Mouse (Mus musculus) heart, embryonic 10.5 days (tissue): Measurements from ENCODE around the gene Melk. TPM values are rescaled to one million over a fixed set of nuclear protein-coding genes. Genes with fewer than 3 reads are reported as not detected.

Source experiments
- DNase-seq: peaks from one replicate; pipeline ENCODE4 v3.0.0-alpha.2; 2017; ENCODE audit warnings: low spot score
- H3K27ac ChIP-seq: fragments of 300-500 bp; sonication (generic); 2 replicates; pipeline ENCODE4 v1.5.1; 2016; ENCODE audit warnings: mild to moderate bottlenecking
- H3K27me3 ChIP-seq: fragments of 300-500 bp; sonication (generic); 2 replicates; pipeline ENCODE4 v1.6.1; 2016; ENCODE audit warnings: mild to moderate bottlenecking; ENCODE audit not compliant: poor library complexity, insufficient read depth, severe bottlenecking
- H3K36me3 ChIP-seq: fragments of 300-500 bp; sonication (generic); 2 replicates; pipeline ENCODE4 v1.6.1; 2016; ENCODE audit warnings: mild to moderate bottlenecking, moderate library complexity
- H3K4me1 ChIP-seq: fragments of 300-500 bp; sonication (generic); 2 replicates; pipeline ENCODE4 v1.6.1; 2016; ENCODE audit warnings: mild to moderate bottlenecking
- H3K4me3 ChIP-seq: fragments of 300-500 bp; sonication (generic); 2 replicates; pipeline ENCODE4 v1.5.1; 2016; ENCODE audit warnings: mild to moderate bottlenecking, moderate library complexity
- H3K9me3 ChIP-seq: fragments of 300-500 bp; sonication (generic); 2 replicates; pipeline ENCODE4 v1.6.1; 2016; ENCODE audit warnings: mild to moderate bottlenecking, moderate library complexity
- WGBS: fragments of 180-500 bp; shearing (Covaris S2); methylation state at CpG from one replicate; pipeline ENCODE4 v1.1.7; 2016; 5-methylcytosine and 5-hydroxymethylcytosine counted together
- polyA plus RNA-seq: library from polyadenylated mRNA; unstranded; fragments of >200 nt; fragmentation: Nextera tagmentation; extraction: Ambion mirVana; gene quantifications from 2 replicates; pipeline ENCODE4 v1.2.1, GENCODE M21; 2016

The Melk gene
- polyA plus RNA-seq, 1 experiment from 2014 or later = 43.2 TPM

DNA sequence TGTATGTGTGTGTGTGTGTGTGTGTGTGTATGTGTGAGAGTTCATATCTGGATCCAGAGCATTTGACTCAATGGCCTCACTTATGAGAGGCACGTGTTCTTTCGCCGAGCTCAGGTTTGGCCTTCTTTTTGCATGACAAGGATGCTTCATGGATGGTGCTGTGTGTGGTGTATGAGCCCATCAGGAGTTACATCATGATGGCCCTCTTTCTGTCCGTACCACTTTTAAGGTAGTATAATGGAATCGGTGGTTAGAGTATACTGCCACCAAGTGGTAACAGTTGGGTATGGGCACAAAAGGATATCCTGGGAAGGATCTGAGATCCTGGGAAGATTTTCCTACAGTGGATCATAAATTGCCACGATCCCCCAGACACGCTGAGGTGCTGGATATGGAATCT, 8.1 kb upstream of the Melk start:
- Histone ChIP-seq H3K4me1 (no peaks in the 10 kb centered on the region), H3K27ac (no peak overlapping the region), H3K27me3 (no peaks in the 10 kb centered on the region), H3K36me3 (no peaks in the 10 kb centered on the region), H3K4me3 (no peak overlapping the region), H3K9me3 (no peaks in the 10 kb centered on the region)
- DNase-seq = no peak
- 10% methylated on average over 7 of the region's 7 CpGs for WGBS

DNA sequence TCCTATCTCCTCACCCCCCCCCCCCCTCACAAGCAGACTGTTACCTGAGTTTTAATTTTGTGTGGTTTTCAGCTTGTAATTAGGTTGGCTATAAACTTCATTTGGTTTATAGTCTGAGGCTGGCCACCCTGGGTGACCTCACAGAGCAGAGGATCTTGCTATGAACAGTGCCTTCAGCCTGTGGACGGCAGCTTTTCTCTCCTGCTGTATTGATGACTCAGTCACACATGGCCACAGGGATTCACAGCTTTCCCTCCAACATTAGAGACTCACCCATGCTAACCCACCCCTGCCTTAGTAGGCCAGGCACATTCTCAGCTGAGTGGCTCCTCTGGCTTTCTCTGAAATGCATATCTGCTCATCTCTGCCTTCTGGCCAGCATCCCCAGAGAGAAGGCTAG, 4.8 kb upstream of the Melk start:
- Histone ChIP-seq H3K27ac (no peak overlapping the region), H3K4me3 (no peak overlapping the region), H3K36me3 (no peaks in the 10 kb centered on the region), H3K9me3 (no peaks in the 10 kb centered on the region), H3K27me3 (no peaks in the 10 kb centered on the region), H3K4me1 (no peaks in the 10 kb centered on the region)
- no peak for DNase-seq
- 48% methylated on average over 1 of the region's 1 CpGs for WGBS

DNA sequence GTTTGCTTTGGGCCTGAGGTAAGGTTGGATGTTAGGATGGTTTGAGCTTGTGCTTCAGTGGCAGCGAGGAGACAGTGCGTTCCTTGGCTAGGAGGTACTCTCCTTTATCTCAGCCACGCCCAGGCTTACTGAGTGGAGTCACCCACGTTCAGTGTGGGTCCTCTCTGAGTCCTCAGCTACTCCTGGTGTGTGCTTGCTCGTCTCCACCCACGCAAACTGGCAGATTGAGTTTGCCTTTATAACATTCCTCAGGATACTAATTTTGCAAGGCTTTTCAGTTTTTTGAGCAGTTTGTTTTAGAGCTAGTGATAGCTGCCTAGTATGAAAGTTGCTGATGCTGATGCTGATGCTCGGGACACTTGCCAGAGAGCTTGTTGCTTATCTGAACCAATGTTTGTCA, 5.9 kb downstream of the Melk start:
- DNase-seq = no peak
- H3K36me3 ChIP-seq = peaks cover 55% of the 10 kb centered on the region

DNA sequence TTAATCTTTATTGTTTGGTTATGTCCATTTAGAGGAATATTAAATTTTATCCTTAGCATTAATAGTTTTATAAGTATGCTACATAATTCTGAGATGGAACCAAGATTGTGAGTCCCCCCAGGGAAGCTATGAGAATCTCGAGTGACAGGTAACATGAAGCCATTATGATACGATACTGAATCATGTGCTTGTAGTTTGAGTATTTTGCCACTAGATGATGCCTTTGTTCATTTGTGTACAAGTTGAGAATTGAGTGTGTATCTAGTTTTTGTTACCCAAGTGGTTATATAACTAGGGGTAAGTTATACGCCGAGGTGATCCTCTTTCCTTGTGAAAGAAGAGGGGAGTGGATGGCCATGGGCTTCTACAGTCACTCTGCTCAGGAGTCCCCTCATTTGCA, 9.8 kb downstream of the Melk start:
- no peak for DNase-seq

More for the DNA sequence above, 5.9 kb downstream of the Melk start:
- Histone ChIP-seq H3K9me3 (no peaks in the 10 kb centered on the region), H3K27ac (no peak overlapping the region), H3K4me3 (no peak overlapping the region), H3K4me1 (peaks cover 13% of the 10 kb centered on the region), H3K27me3 (no peaks in the 10 kb centered on the region)
- 85% methylated on average over 7 of the region's 7 CpGs for WGBS

DNA sequence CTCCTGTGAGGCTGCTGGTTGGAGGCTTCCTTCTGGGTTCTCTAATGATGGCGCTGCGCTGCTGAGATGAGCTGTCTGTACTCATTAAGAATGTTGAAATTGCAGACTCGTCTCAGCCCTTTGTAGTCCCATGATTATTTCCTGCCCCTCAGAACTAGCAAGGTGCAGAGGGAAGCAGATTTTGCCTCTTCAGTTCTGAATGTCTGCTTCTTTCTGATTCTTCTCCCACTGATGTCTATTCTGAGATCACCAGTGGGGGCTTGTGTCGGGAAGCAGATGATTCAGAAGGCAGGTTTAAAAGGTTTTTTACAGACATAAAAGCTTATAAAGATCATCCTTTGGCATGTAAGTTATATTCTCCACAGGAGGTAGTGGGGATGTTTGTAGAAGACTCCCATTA, 10.2 kb downstream of the Melk start:
- no peaks in the 10 kb centered on the region for H3K27me3 ChIP-seq
- H3K27ac ChIP-seq = no peak overlapping the region
- H3K4me3 ChIP-seq = no peak overlapping the region
- peaks cover 79% of the 10 kb centered on the region for H3K36me3 ChIP-seq
- DNase-seq = no peak
- H3K9me3 ChIP-seq = no peaks in the 10 kb centered on the region
- WGBS = 90% methylated on average over 4 of the region's 4 CpGs
- no peaks in the 10 kb centered on the region for H3K4me1 ChIP-seq

More for the DNA sequence above, 9.8 kb downstream of the Melk start:
- no peak overlapping the region for H3K27ac ChIP-seq
- 84% methylated on average over 4 of the region's 4 CpGs for WGBS
- no peaks in the 10 kb centered on the region for H3K27me3 ChIP-seq
- peaks cover 79% of the 10 kb centered on the region for H3K36me3 ChIP-seq
- H3K4me1 ChIP-seq = no peaks in the 10 kb centered on the region
- H3K4me3 ChIP-seq = no peak overlapping the region
- H3K9me3 ChIP-seq = no peaks in the 10 kb centered on the region

DNA sequence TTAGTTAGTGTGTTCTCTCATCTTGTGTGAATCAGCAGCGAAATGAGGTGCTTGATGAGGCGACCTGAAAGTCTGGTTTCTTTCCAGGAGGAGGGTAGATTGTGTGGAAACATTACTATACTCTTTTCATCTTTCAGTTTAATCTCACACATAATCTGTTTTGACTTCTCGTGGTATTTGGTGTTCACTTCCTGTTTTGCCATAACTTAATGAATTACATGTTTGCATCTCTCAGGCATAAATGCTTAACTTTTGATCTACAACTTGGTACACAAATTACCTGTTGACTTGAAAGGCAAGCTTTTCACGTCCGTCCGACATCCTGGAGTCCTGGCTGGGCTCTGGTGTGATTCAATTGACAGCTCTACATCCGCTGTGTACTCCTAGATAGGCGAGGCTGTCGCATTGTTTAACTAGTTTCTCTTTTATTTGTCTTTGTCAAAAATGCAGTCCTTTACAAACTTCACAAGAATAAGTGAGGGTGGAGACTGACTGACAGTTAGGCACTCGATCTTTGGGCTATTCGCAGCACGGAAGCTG, 15.7 kb downstream of the Melk start:
- no peak for DNase-seq
- Histone ChIP-seq H3K9me3 (no peaks in the 10 kb centered on the region), H3K27ac (no peak overlapping the region), H3K36me3 (peaks cover 56% of the 10 kb centered on the region), H3K4me3 (no peak overlapping the region), H3K4me1 (no peaks in the 10 kb centered on the region), H3K27me3 (no peaks in the 10 kb centered on the region)
- WGBS = 81% methylated on average over 12 of the region's 12 CpGs

DNA sequence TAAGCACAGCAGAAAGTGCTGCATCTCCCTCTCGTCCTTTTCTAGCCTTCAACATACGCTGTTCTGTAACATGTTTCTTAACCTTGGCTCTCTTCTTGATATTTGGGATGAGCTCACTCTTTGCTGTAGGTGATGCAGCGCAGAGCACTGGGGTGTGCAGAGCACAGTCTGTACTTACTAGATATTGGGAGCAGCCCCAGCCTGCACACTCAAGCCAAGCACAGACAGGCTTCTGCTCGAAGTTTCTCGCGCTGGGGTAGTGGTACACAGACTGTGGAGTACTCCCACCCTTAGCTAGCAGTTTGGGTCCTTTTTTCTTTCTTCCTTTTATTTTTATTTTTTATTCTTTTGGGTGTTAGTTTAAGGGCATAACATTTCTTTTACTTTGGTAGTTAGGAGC, 19.8 kb downstream of the Melk start:
- WGBS = 89% methylated on average over 6 of the region's 6 CpGs
- Histone ChIP-seq H3K9me3 (no peaks in the 10 kb centered on the region), H3K36me3 (peaks cover 39% of the 10 kb centered on the region), H3K27ac (no peak overlapping the region), H3K27me3 (no peaks in the 10 kb centered on the region), H3K4me3 (no peak overlapping the region), H3K4me1 (no peaks in the 10 kb centered on the region)
- no peak for DNase-seq

DNA sequence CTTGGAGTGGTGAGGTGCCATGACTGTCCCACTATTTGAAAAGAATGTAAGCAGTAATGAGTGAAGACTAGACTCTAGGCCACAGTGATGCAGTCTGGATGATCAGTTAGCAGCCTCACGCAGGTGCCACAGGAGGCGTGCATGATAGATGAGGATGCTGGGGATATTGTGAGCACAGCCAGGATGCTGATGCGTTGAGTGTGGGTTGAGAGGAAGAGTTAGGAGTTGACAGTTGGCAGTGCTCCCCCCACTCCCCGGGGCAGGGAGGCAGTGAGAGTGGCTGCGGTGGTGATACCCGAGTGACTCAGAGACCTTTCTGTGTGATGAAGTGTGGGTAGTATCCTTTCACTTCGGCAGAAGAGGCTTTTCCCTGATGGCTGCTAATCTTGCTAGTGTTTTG, 21.4 kb downstream of the Melk start:
- Histone ChIP-seq H3K27ac (no peak overlapping the region), H3K9me3 (no peaks in the 10 kb centered on the region), H3K4me1 (no peaks in the 10 kb centered on the region), H3K36me3 (peaks cover 49% of the 10 kb centered on the region), H3K4me3 (no peak overlapping the region), H3K27me3 (no peaks in the 10 kb centered on the region)
- DNase-seq = no peak
- WGBS = 91% methylated on average over 7 of the region's 7 CpGs

DNA sequence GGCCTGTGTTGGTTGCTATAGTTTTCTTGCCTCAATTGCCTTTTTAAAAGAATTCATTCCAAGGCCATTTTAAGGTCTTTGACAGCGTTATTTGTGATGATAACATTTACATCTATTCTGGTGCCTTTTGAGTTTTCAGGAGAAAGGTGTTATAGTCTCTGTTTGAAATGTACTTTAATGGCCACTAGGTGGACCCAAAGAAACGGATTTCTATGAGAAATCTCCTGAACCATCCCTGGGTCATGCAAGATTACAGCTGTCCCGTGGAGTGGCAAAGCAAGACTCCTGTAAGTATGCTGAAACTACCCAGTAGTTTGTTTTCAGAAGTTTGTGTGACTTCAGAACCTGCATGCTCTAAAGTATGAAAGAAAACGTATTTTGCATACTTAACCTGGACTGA, 24.8 kb downstream of the Melk start:
- peaks cover 49% of the 10 kb centered on the region for H3K36me3 ChIP-seq
- H3K9me3 ChIP-seq = no peaks in the 10 kb centered on the region
- H3K27ac ChIP-seq = no peak overlapping the region

DNA sequence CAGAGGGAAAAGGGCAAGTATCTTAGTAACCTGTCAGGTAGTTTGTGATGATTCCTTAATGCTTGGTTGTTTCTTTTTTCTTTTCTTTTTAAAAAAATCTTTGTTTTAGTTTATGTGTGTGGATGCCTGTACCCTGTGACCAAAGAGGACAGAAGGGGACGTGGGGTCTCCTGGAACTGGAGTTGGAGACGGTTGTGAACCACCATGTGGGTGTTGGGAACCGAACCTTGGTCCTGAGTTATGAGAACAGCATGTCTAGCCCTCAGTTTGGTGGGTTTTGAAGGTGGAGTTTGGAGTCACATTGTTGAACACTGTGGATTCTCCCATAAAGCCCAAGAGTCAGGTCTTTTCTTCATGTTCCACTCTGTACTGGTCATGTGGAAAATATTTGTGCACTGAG, 26.0 kb downstream of the Melk start:
- Histone ChIP-seq H3K4me3 (no peak overlapping the region), H3K4me1 (no peaks in the 10 kb centered on the region), H3K9me3 (no peaks in the 10 kb centered on the region), H3K36me3 (peaks cover 43% of the 10 kb centered on the region), H3K27me3 (no peaks in the 10 kb centered on the region), H3K27ac (no peak overlapping the region)
- 92% methylated on average over 3 of the region's 3 CpGs for WGBS
- DNase-seq = no peak

More for the DNA sequence above, 24.8 kb downstream of the Melk start:
- Histone ChIP-seq H3K27me3 (no peaks in the 10 kb centered on the region), H3K4me3 (no peak overlapping the region), H3K4me1 (no peaks in the 10 kb centered on the region)
- DNase-seq = no peak
- WGBS = 56% methylated on average over 4 of the region's 4 CpGs

DNA sequence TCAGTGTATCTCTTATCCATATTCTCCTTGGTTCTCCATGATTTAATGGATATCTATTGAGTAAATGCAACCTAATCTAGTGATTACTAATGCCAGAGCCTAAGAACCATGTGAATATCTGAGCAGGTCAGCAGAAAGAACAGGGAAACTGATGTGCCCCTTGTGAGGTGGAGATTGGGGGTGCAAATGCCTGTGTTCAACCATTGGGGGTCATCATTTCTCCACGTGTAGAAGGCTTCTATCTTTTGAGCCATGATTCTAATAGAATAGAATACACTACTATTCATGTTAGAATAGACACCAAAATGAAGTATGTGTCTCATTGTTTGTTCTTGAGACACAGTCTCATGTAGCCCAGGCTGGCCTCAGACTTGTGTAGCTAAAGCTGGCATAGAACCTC, 27.3 kb downstream of the Melk start:
- no peak for DNase-seq
- H3K9me3 ChIP-seq = no peaks in the 10 kb centered on the region
- no peak overlapping the region for H3K27ac ChIP-seq
- 0 out of 2 replicates have a peak, but pooled peaks cover 3% of the 10 kb centered on the region for H3K4me1 ChIP-seq
- 88% methylated on average over 1 of the region's 1 CpGs for WGBS
- H3K36me3 ChIP-seq = peaks cover 38% of the 10 kb centered on the region
- no peaks in the 10 kb centered on the region for H3K27me3 ChIP-seq
- H3K4me3 ChIP-seq = no peak overlapping the region

DNA sequence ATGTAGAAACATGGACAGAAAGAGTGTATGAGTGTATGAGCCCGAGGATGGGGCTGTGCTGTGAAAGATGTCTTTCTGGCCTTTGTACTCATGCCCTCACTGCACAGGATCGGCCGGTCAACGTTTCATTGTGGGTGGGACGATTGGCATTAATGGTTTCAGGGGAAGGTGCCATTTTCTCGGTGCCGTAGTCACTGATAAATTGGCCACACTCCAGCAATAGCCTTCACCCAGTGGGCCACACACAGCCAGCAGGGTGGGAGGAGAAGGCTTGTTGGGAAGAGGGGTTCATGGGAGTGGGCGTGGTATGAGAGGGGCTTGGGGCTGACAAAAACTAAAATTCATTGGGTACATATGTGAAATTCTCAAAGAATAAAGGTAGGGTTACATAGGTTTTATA, 34.3 kb downstream of the Melk start:
- no peaks in the 10 kb centered on the region for H3K9me3 ChIP-seq
- 0 out of 2 replicates have a peak, but pooled peaks cover 3% of the 10 kb centered on the region for H3K4me1 ChIP-seq
- no peaks in the 10 kb centered on the region for H3K27me3 ChIP-seq
- no peak for DNase-seq
- no peak overlapping the region for H3K27ac ChIP-seq
- WGBS = 93% methylated on average over 8 of the region's 8 CpGs
- H3K36me3 ChIP-seq = peaks cover 34% of the 10 kb centered on the region
- H3K4me3 ChIP-seq = no peak overlapping the region

DNA sequence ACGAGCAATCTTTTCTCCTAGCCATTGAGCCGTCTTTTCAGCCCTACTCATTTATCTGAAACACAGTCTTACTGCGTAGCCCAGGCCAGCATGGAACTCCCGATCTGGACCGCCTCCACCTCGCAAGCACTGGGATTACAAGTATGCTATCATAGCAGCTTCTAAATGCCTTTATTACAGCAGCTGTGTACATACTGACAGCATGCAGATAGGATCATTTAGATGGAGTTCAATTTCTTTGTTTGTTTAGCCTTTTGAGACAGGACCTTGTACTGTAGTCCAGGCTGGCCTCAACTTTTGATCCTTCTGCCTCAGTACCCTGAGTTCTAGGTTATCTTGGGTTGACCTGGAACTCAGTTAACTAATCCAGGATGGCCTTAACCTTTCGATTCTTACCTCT, 61.0 kb downstream of the Melk start:
- H3K4me1 ChIP-seq = no peaks in the 10 kb centered on the region

DNA sequence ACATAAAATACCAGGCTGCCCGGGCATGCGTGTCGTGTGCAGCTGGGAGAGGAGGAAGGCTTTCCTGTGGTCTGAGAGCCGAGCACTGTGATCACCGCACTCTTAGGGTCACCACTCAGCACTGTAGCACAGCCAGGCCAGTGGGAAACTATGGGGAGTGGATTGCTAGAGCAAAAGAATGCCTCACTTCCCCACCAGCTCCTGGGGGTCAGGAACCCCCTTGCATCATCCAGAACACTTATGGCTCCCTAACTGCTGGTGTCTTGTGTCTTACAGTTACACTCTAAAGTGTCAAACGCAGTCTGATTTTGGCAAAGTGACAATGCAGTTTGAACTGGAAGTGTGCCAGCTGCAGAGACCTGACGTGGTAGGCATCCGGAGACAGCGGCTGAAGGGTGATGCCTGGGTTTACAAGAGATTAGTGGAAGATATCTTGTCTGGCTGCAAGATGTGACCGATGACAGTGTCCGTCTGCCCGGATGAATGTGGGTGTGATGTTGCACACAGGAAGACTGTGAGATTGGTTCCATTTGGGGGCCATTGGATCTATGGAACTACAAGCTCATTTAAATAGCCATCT, 62.8 kb downstream of the Melk start:
- DNase-seq = no peak
- no peaks in the 10 kb centered on the region for H3K27me3 ChIP-seq
- H3K36me3 ChIP-seq = peaks cover 31% of the 10 kb centered on the region
- no peaks in the 10 kb centered on the region for H3K9me3 ChIP-seq
- H3K4me1 ChIP-seq = no peaks in the 10 kb centered on the region
- H3K27ac ChIP-seq = no peak overlapping the region
- H3K4me3 ChIP-seq = no peak overlapping the region
- 86% methylated on average over 12 of the region's 12 CpGs for WGBS

More for the DNA sequence above, 61.0 kb downstream of the Melk start:
- no peak for DNase-seq
- Histone ChIP-seq H3K4me3 (no peak overlapping the region), H3K27me3 (no peaks in the 10 kb centered on the region), H3K9me3 (no peaks in the 10 kb centered on the region), H3K36me3 (peaks cover 34% of the 10 kb centered on the region), H3K27ac (no peak overlapping the region)
- 91% methylated on average over 7 of the region's 7 CpGs for WGBS
